Mouse (Mus musculus): ENCODE measurements around the gene Cyb5r1.

Gene Cyb5r1

GRCm38 (mm10) chr1:134458139-134458727 is 52.9 kb downstream of the Cyb5r1 start:
- DNase-seq (ENCODE audit: low read depth, low spot score) = no peak

GRCm38 (mm10) chr1:134460294-134461284 is 55.2 kb downstream of the Cyb5r1 start:
- no peak for DNase-seq (ENCODE audit: low read depth, low spot score)
